Mouse (Mus musculus) neural tube, embryonic 14.5 days (tissue): ENCODE results near the gene Plekhg5. TPM values are rescaled to one million over a fixed set of nuclear protein-coding genes. Genes with fewer than 3 reads are reported as not detected.

Experiments
- ATAC-seq: fragments of 200-750 bp; cut with Nextera tagmentation; 2 replicates; pipeline ENCODE4 v1.8.0; 2017; ENCODE audit warnings: low read depth, mild to moderate bottlenecking, moderate TSS enrichment, moderate library complexity
- H3K27ac ChIP-seq: fragments of 300-500 bp; sonication (generic); 2 replicates; pipeline ENCODE4 v1.5.1; 2014; ENCODE audit warnings: low read depth, mild to moderate bottlenecking, control low read depth, low read length, moderate library complexity, mixed read lengths
- H3K27me3 ChIP-seq: fragments of 300-500 bp; sonication (generic); 2 replicates; pipeline ENCODE4 v1.6.1; 2014; ENCODE audit warnings: low read length; ENCODE audit not compliant: control insufficient read depth, insufficient read depth
- H3K36me3 ChIP-seq: fragments of 300-500 bp; sonication (generic); 2 replicates; pipeline ENCODE4 v1.6.1; 2014; ENCODE audit warnings: low read length, mixed read lengths; ENCODE audit not compliant: control insufficient read depth, insufficient read depth
- H3K4me1 ChIP-seq: fragments of 300-500 bp; sonication (generic); 2 replicates; pipeline ENCODE4 v1.6.1; 2014; ENCODE audit warnings: low read length; ENCODE audit not compliant: control insufficient read depth, insufficient read depth
- H3K4me2 ChIP-seq: fragments of 300-500 bp; sonication (generic); 2 replicates; pipeline ENCODE4 v1.6.1; 2014; ENCODE audit warnings: mild to moderate bottlenecking, low read depth, low read length, control low read depth
- H3K4me3 ChIP-seq: fragments of 300-500 bp; sonication (generic); 2 replicates; pipeline ENCODE4 v1.5.1; 2014; ENCODE audit warnings: low read depth, low read length, control low read depth, mixed read lengths
- H3K9ac ChIP-seq: fragments of 300-500 bp; sonication (generic); replicated peaks from 2 replicates; pipeline ENCODE4 v1.6.1; 2014; ENCODE audit warnings: low read depth, mild to moderate bottlenecking, control low read depth, low read length, mixed read lengths
- H3K9me3 ChIP-seq: fragments of 300-500 bp; sonication (generic); 2 replicates; pipeline ENCODE4 v1.6.1; 2016; ENCODE audit warnings: low read length; ENCODE audit not compliant: control insufficient read depth
- WGBS: fragments of 180-500 bp; shearing (Covaris S2); extraction: QIAGEN DNeasy Blood & Tissue Kit; methylation state at CpG from one replicate; pipeline ENCODE4 v1.1.7; 2014; 5-methylcytosine and 5-hydroxymethylcytosine counted together
- polyA plus RNA-seq: library from polyadenylated mRNA; unstranded; fragments of >200 nt; fragmentation: Nextera tagmentation; extraction: Ambion mirVana; gene quantifications from 2 replicates; pipeline ENCODE4 v1.2.1, GENCODE M21; 2014

Plekhg5 gene
- polyA plus RNA-seq, 1 experiment from 2014 or later: 9.6 TPM

DNA sequence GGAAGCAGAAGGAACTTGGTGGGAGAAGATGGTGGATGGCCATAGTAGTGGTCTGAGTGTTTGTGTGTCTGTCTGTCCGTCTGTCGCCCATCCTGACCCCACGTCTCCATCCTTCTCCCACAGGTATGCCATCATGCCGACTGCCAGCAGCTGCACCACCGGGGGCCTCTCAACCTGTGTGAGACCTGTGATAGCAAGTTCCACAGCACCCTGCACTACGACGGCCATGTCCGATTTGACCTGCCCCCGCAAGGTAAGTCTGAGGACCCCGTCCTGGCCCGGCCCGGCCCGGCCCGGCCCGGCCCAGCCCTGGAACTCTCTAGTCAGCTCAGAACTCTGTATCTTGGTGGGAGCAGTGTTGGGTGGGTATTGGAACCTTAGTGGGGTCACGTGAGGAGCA, 29.6 kb downstream of the Plekhg5 start:
- no peak for ATAC-seq
- no peaks in the 10 kb centered on the region for H3K27me3 ChIP-seq

DNA sequence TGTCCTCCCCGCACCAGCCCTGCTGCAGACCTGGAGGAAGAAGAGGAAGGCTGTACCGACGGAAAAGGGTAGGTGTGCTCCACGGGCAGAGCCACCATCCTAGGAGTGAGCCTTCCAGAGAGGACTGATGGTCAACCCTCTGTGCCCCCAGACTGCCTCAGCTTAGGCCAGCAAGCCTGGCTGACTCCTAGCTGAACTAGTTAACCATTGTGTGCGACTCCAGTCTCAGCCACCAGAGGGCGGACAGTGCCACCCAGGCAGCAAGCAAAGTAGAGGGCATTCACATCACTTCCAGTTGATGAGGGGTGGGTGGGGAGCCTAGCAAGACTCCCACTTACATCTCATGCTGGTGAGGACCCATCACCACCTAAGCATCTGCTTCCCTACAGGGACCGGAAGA, 30.7 kb downstream of the Plekhg5 start:
- no peaks in the 10 kb centered on the region for H3K9me3 ChIP-seq
- no peak for ATAC-seq

More for the DNA sequence above, 29.6 kb downstream of the Plekhg5 start:
- no peaks in the 10 kb centered on the region for H3K9me3 ChIP-seq
- WGBS: 96% methylated on average over 16 of the region's 16 CpGs
- no peaks in the 10 kb centered on the region for H3K4me1 ChIP-seq
- H3K27ac ChIP-seq: no peak overlapping the region
- H3K36me3 ChIP-seq: 0 out of 2 replicates have a peak, but pooled peaks cover 4% of the 10 kb centered on the region
- no peak overlapping the region for H3K4me2 ChIP-seq
- no peak overlapping the region for H3K9ac ChIP-seq
- no peak overlapping the region for H3K4me3 ChIP-seq

DNA sequence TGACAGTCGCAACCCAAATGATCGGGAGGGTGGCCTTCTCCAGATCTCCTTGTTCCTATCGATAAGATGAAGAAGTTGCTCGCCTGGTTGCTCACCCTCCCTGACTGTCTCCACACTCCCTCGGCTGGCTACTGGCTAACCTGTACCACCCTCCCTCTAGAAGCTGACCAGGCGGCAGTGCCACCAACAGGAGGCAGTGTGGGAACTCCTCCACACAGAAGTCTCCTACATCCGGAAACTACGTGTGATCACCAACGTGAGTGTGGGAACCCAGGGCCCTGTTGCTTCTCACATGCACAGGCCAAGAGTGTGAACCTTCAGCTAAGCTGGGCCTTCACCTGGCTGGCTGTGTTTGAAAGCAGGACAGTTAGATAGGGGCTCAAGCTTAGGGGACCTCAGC, 34.4 kb downstream of the Plekhg5 start:
- Histone ChIP-seq H3K9ac (no peak overlapping the region), H3K27ac (no peak overlapping the region), H3K9me3 (no peaks in the 10 kb centered on the region), H3K27me3 (no peaks in the 10 kb centered on the region), H3K4me1 (peaks cover 13% of the 10 kb centered on the region), H3K4me3 (no peak overlapping the region), H3K36me3 (0 out of 2 replicates have a peak, but pooled peaks cover 4% of the 10 kb centered on the region), H3K4me2 (no peak overlapping the region)
- ATAC-seq: no peak
- 56% methylated on average over 9 of the region's 9 CpGs for WGBS

More for the DNA sequence above, 30.7 kb downstream of the Plekhg5 start:
- Histone ChIP-seq H3K4me2 (no peak overlapping the region), H3K4me1 (peaks cover 8% of the 10 kb centered on the region), H3K27ac (no peak overlapping the region), H3K36me3 (0 out of 2 replicates have a peak, but pooled peaks cover 4% of the 10 kb centered on the region), H3K4me3 (no peak overlapping the region), H3K9ac (no peak overlapping the region), H3K27me3 (no peaks in the 10 kb centered on the region)
- 33% methylated on average over 7 of the region's 7 CpGs for WGBS

- H3K4me3 ChIP-seq: peak overlapping the region; percentile 31
- peak overlapping the region; percentile 64 for H3K4me2 ChIP-seq
- peaks cover 9% of the 10 kb centered on the region; the same call in 1 of the 2 replicates for H3K36me3 ChIP-seq
- H3K27ac ChIP-seq: peak overlapping the region; percentile 44; the same call in 1 of the 2 replicates
- H3K9ac ChIP-seq: peak overlapping the region; percentile 42
- 5% methylated on average over 24 of the region's 24 CpGs for WGBS
- peak; percentile 52 for ATAC-seq
- H3K4me1 ChIP-seq: peaks cover 13% of the 10 kb centered on the region
- H3K9me3 ChIP-seq: no peaks in the 10 kb centered on the region
- no peaks in the 10 kb centered on the region for H3K27me3 ChIP-seq
These were observed 35.2 kb downstream of the Plekhg5 start for GRCm38 (mm10) chr4:152107493-152107892.

DNA sequence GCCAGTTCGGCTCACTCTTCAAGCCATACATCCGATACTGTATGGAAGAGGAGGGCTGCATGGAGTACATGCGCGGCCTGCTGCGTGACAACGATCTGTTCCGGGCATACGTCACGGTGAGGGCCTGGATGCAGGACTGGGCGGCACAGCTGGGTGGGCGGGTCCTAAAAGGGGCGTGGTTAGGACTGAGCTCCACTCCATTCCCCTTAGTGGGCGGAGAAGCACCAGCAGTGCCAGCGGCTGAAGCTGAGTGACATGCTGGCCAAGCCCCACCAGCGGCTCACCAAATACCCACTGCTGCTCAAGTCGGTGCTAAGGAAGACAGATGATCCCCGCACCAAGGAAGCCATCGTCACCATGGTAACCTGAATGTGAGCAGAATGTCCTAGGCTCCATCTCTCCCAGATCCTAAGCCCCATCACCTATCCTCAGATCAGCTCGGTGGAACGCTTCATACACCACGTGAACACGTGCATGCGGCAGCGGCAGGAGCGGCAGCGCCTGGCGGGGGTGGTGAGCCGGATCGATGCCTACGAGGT, 35.7 kb downstream of the Plekhg5 start:
- H3K4me1 ChIP-seq: peaks cover 13% of the 10 kb centered on the region
- peak overlapping the region; percentile 42 for H3K9ac ChIP-seq
- H3K36me3 ChIP-seq: peaks cover 9% of the 10 kb centered on the region; the same call in 1 of the 2 replicates
- WGBS: 7% methylated on average over 30 of the region's 30 CpGs
- H3K27ac ChIP-seq: peak overlapping the region; percentile 44; the same call in 1 of the 2 replicates
- no peaks in the 10 kb centered on the region for H3K9me3 ChIP-seq
- no peaks in the 10 kb centered on the region for H3K27me3 ChIP-seq
- ATAC-seq: peak; percentile 95
- peak overlapping the region; percentile 31 for H3K4me3 ChIP-seq
- H3K4me2 ChIP-seq: peak overlapping the region; percentile 64

- Histone ChIP-seq H3K9ac (no peak overlapping the region; the same call in 1 of the 2 replicates), H3K27ac (no peak overlapping the region), H3K4me1 (peaks cover 13% of the 10 kb centered on the region), H3K36me3 (peaks cover 9% of the 10 kb centered on the region; the same call in 1 of the 2 replicates), H3K4me3 (peak overlapping the region; percentile 31; the same call in 1 of the 2 replicates), H3K4me2 (peak overlapping the region; percentile 64), H3K9me3 (no peaks in the 10 kb centered on the region), H3K27me3 (no peaks in the 10 kb centered on the region)
- WGBS: 78% methylated on average over 5 of the region's 5 CpGs
- no peak for ATAC-seq
These were observed 36.4 kb downstream of the Plekhg5 start for GRCm38 (mm10) chr4:152108673-152109072.

DNA sequence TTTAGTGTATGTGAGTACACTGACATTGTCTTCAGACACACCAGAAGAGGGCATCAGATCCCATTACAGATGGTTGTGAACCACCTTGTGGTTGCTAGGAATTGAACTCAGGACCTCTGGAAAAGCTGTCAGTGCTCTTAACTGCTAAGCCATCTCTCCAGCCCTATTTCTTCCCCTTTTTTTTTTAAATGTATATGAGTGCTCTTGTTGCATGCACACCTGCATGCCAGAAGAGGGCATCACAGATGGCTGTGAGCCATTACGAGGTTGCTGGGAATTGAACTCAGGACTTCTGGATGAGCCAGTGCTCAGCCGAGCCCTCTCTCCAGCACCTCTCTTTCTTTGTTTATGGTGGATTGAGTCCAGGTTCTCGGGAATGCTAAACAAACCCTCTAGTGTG, 37.2 kb downstream of the Plekhg5 start:
- H3K4me1 ChIP-seq: peaks cover 13% of the 10 kb centered on the region
- no peaks in the 10 kb centered on the region; the same call in 1 of the 2 replicates for H3K27me3 ChIP-seq
- H3K4me2 ChIP-seq: no peak overlapping the region
- H3K9me3 ChIP-seq: no peaks in the 10 kb centered on the region
- H3K4me3 ChIP-seq: no peak overlapping the region
- ATAC-seq: no peak
- WGBS: 89% methylated on average over 3 of the region's 3 CpGs
- no peak overlapping the region for H3K9ac ChIP-seq
- no peak overlapping the region for H3K27ac ChIP-seq
- peaks cover 5% of the 10 kb centered on the region; the same call in 1 of the 2 replicates for H3K36me3 ChIP-seq

DNA sequence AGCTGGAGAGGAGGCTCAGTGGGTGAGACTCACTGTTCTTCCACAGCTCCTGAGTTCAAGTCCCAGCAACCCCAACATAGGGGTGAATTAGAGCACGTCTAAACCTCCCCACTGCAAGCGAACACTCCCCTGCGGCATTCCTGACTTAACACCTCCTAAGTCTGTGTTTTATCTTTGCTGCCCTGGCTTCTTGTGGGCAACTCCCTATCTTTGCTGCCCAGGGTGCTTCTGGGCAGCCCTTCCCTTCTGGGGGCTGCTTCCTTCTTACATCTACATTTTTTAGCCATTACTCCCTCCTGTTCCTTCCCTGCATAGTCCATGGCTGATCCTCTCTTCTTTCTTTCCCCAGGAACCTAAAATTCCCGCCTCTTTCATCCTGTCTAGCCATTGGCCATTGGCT, 38.4 kb downstream of the Plekhg5 start:
- H3K27me3 ChIP-seq: peaks cover 11% of the 10 kb centered on the region
- H3K4me3 ChIP-seq: no peak overlapping the region
- H3K9ac ChIP-seq: no peak overlapping the region
- H3K36me3 ChIP-seq: peaks cover 5% of the 10 kb centered on the region; the same call in 1 of the 2 replicates
- H3K4me2 ChIP-seq: no peak overlapping the region
- no peak overlapping the region for H3K27ac ChIP-seq
- peaks cover 14% of the 10 kb centered on the region for H3K4me1 ChIP-seq
- ATAC-seq: no peak
- H3K9me3 ChIP-seq: no peaks in the 10 kb centered on the region
- WGBS: 83% methylated on average over 4 of the region's 4 CpGs

DNA sequence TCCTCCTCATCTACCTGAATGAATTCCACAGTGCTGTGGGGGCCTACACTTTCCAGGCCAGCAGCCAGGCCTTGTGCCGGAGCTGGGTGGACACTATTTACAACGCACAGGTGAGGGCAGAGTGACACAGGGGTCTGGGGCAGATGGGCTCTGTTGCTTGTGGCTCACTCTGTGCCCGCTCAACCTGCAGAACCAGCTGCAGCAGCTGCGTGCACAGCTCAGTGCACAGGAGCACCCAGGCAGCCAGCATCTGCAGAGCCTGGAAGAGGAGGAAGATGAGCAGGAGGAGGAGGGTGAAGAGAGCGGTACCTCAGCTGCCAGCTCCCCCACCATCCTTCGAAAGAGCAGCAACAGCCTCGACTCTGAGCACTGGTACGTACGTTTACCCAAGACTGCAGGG, 40.0 kb downstream of the Plekhg5 start:
- Histone ChIP-seq H3K27ac (no peak overlapping the region), H3K27me3 (peaks cover 21% of the 10 kb centered on the region), H3K4me3 (no peak overlapping the region), H3K4me2 (no peak overlapping the region), H3K36me3 (peaks cover 5% of the 10 kb centered on the region; the same call in 1 of the 2 replicates), H3K9ac (no peak overlapping the region), H3K4me1 (peaks cover 14% of the 10 kb centered on the region), H3K9me3 (no peaks in the 10 kb centered on the region)
- WGBS: 87% methylated on average over 9 of the region's 9 CpGs
- no peak for ATAC-seq
